Mouse (Mus musculus): Measurements from ENCODE around the gene Slc6a13. TPM values are rescaled to one million over a fixed set of nuclear protein-coding genes. Genes with fewer than 3 reads are reported as not detected.

The Slc6a13 gene
- 33.3 and 35.1 TPM in 2 replicates for polyA plus RNA-seq (2015; fragmentation: Nextera tagmentation; extraction: Ambion mirVana)

- Histone ChIP-seq H3K4me3 (ENCODE audit: low read length) (peak within 1 kb of the TSS; percentile 37), H3K9ac (replicated peaks; ENCODE audit: low read length) (peak within 1 kb of the TSS; percentile 20), H3K4me1 (ENCODE audit: insufficient read depth, low read length) (peaks cover 25% of the 10 kb centered on the region), H3K27me3 (ENCODE audit: insufficient read depth, low read length) (no peaks in the 10 kb centered on the region), H3K9me3 (ENCODE audit: low read length) (no peaks in the 10 kb centered on the region), H3K36me3 (ENCODE audit: insufficient read depth, low read length) (no peaks in the 10 kb centered on the region), H3K4me2 (replicated peaks; ENCODE audit: low read depth, low read length) (peak within 1 kb of the TSS; percentile 52), H3K27ac (ENCODE audit: low read length) (peak within 1 kb of the TSS; percentile 83)
- ATAC-seq (ENCODE audit: low FRiP score, low TSS enrichment) = peak; percentile 92
- WGBS = 1% methylated on average over 11 of the region's 11 CpGs
Observed at GRCm38 (mm10) chr6:121299954-121300353, at the start of gene Slc6a13. Gene Slc6a13, plus strand, starts transcription at chr6:121300227.

GRCm38 (mm10) chr6:121250406-121250805 lies 49.6 kb upstream of the Slc6a13 start:
- ATAC-seq (ENCODE audit: low FRiP score, low TSS enrichment) = no peak
- WGBS = 46% methylated on average over 1 of the region's 1 CpGs
- no peaks in the 10 kb centered on the region for H3K27me3 ChIP-seq (ENCODE audit: insufficient read depth, low read length)
- no peak overlapping the region for H3K27ac ChIP-seq (ENCODE audit: low read length)
- no peaks in the 10 kb centered on the region for H3K4me1 ChIP-seq (ENCODE audit: insufficient read depth, low read length)
- H3K4me2 ChIP-seq (replicated peaks; ENCODE audit: low read depth, low read length) = no peak overlapping the region
- no peak overlapping the region for H3K4me3 ChIP-seq (ENCODE audit: low read length)
- H3K36me3 ChIP-seq (ENCODE audit: insufficient read depth, low read length) = no peaks in the 10 kb centered on the region
- no peaks in the 10 kb centered on the region for H3K9me3 ChIP-seq (ENCODE audit: low read length)
- H3K9ac ChIP-seq (replicated peaks; ENCODE audit: low read length) = no peak overlapping the region

- ATAC-seq (ENCODE audit: low FRiP score, low TSS enrichment) = no peak
- Histone ChIP-seq H3K4me3 (ENCODE audit: low read length) (no peak overlapping the region), H3K9ac (replicated peaks; ENCODE audit: low read length) (no peak overlapping the region), H3K27me3 (ENCODE audit: insufficient read depth, low read length) (no peaks in the 10 kb centered on the region), H3K4me2 (replicated peaks; ENCODE audit: low read depth, low read length) (no peak overlapping the region), H3K9me3 (ENCODE audit: low read length) (no peaks in the 10 kb centered on the region), H3K27ac (ENCODE audit: low read length) (no peak overlapping the region), H3K4me1 (ENCODE audit: insufficient read depth, low read length) (no peaks in the 10 kb centered on the region), H3K36me3 (ENCODE audit: insufficient read depth, low read length) (no peaks in the 10 kb centered on the region)
- WGBS = 70% methylated on average over 5 of the region's 5 CpGs
Observed at GRCm38 (mm10) chr6:121251256-121251655, 48.8 kb upstream of the Slc6a13 start.

- no peaks in the 10 kb centered on the region for H3K36me3 ChIP-seq (ENCODE audit: insufficient read depth, low read length)
- peaks cover 4% of the 10 kb centered on the region for H3K9me3 ChIP-seq (ENCODE audit: low read length)
- no peaks in the 10 kb centered on the region for H3K4me1 ChIP-seq (ENCODE audit: insufficient read depth, low read length)
- WGBS = 32% methylated on average over 9 of the region's 9 CpGs
- H3K27ac ChIP-seq (ENCODE audit: low read length) = no peak overlapping the region
- H3K4me3 ChIP-seq (ENCODE audit: low read length) = no peak overlapping the region
- no peaks in the 10 kb centered on the region for H3K27me3 ChIP-seq (ENCODE audit: insufficient read depth, low read length)
- H3K9ac ChIP-seq (replicated peaks; ENCODE audit: low read length) = no peak overlapping the region
- H3K4me2 ChIP-seq (replicated peaks; ENCODE audit: low read depth, low read length) = no peak overlapping the region
- ATAC-seq (ENCODE audit: low FRiP score, low TSS enrichment) = no peak
Observed at GRCm38 (mm10) chr6:121260548-121260947, 39.5 kb upstream of the Slc6a13 start.

GRCm38 (mm10) chr6:121261233-121261632 lies 38.8 kb upstream of the Slc6a13 start:
- Histone ChIP-seq H3K36me3 (ENCODE audit: insufficient read depth, low read length) (no peaks in the 10 kb centered on the region), H3K27me3 (ENCODE audit: insufficient read depth, low read length) (no peaks in the 10 kb centered on the region), H3K27ac (ENCODE audit: low read length) (no peak overlapping the region), H3K9ac (replicated peaks; ENCODE audit: low read length) (no peak overlapping the region), H3K4me1 (ENCODE audit: insufficient read depth, low read length) (no peaks in the 10 kb centered on the region), H3K4me2 (replicated peaks; ENCODE audit: low read depth, low read length) (no peak overlapping the region), H3K4me3 (ENCODE audit: low read length) (no peak overlapping the region), H3K9me3 (ENCODE audit: low read length) (peaks cover 4% of the 10 kb centered on the region)
- no peak for ATAC-seq (ENCODE audit: low FRiP score, low TSS enrichment)
- WGBS = 71% methylated on average over 8 of the region's 8 CpGs

GRCm38 (mm10) chr6:121262004-121262403 lies 38.0 kb upstream of the Slc6a13 start:
- no peak overlapping the region for H3K9ac ChIP-seq (replicated peaks; ENCODE audit: low read length)
- no peak for ATAC-seq (ENCODE audit: low FRiP score, low TSS enrichment)
- 90% methylated on average over 10 of the region's 10 CpGs for WGBS
- H3K27me3 ChIP-seq (ENCODE audit: insufficient read depth, low read length) = no peaks in the 10 kb centered on the region
- peaks cover 4% of the 10 kb centered on the region for H3K9me3 ChIP-seq (ENCODE audit: low read length)
- no peaks in the 10 kb centered on the region for H3K4me1 ChIP-seq (ENCODE audit: insufficient read depth, low read length)
- no peaks in the 10 kb centered on the region for H3K36me3 ChIP-seq (ENCODE audit: insufficient read depth, low read length)
- no peak overlapping the region for H3K4me2 ChIP-seq (replicated peaks; ENCODE audit: low read depth, low read length)
- no peak overlapping the region for H3K4me3 ChIP-seq (ENCODE audit: low read length)
- no peak overlapping the region for H3K27ac ChIP-seq (ENCODE audit: low read length)

- H3K9me3 ChIP-seq (ENCODE audit: low read length) = peaks cover 3% of the 10 kb centered on the region
- no peaks in the 10 kb centered on the region for H3K36me3 ChIP-seq (ENCODE audit: insufficient read depth, low read length)
- no peak overlapping the region for H3K9ac ChIP-seq (replicated peaks; ENCODE audit: low read length)
- 92% methylated on average over 11 of the region's 11 CpGs for WGBS
- H3K4me1 ChIP-seq (ENCODE audit: insufficient read depth, low read length) = no peaks in the 10 kb centered on the region
- H3K27me3 ChIP-seq (ENCODE audit: insufficient read depth, low read length) = no peaks in the 10 kb centered on the region
- no peak overlapping the region for H3K4me3 ChIP-seq (ENCODE audit: low read length)
- H3K4me2 ChIP-seq (replicated peaks; ENCODE audit: low read depth, low read length) = no peak overlapping the region
- ATAC-seq (ENCODE audit: low FRiP score, low TSS enrichment) = no peak
- no peak overlapping the region for H3K27ac ChIP-seq (ENCODE audit: low read length)
Observed at GRCm38 (mm10) chr6:121262496-121262895, 37.5 kb upstream of the Slc6a13 start.

GRCm38 (mm10) chr6:121270156-121270555 lies 29.9 kb upstream of the Slc6a13 start:
- WGBS = 81% methylated on average over 6 of the region's 6 CpGs
- H3K4me3 ChIP-seq (ENCODE audit: low read length) = no peak overlapping the region
- no peaks in the 10 kb centered on the region for H3K4me1 ChIP-seq (ENCODE audit: insufficient read depth, low read length)
- no peak for ATAC-seq (ENCODE audit: low FRiP score, low TSS enrichment)
- no peak overlapping the region for H3K4me2 ChIP-seq (replicated peaks; ENCODE audit: low read depth, low read length)
- no peaks in the 10 kb centered on the region for H3K27me3 ChIP-seq (ENCODE audit: insufficient read depth, low read length)
- H3K36me3 ChIP-seq (ENCODE audit: insufficient read depth, low read length) = no peaks in the 10 kb centered on the region
- H3K9me3 ChIP-seq (ENCODE audit: low read length) = no peaks in the 10 kb centered on the region; the same call in 1 of the 2 replicates
- no peak overlapping the region for H3K9ac ChIP-seq (replicated peaks; ENCODE audit: low read length)
- H3K27ac ChIP-seq (ENCODE audit: low read length) = no peak overlapping the region

GRCm38 (mm10) chr6:121271707-121272074 lies 28.3 kb upstream of the Slc6a13 start:
- H3K36me3 ChIP-seq (ENCODE audit: insufficient read depth, low read length) = no peaks in the 10 kb centered on the region
- no peaks in the 10 kb centered on the region; the same call in 1 of the 2 replicates for H3K9me3 ChIP-seq (ENCODE audit: low read length)
- no peak overlapping the region for H3K27ac ChIP-seq (ENCODE audit: low read length)
- no peak overlapping the region for H3K9ac ChIP-seq (replicated peaks; ENCODE audit: low read length)
- H3K4me1 ChIP-seq (ENCODE audit: insufficient read depth, low read length) = no peaks in the 10 kb centered on the region
- no peaks in the 10 kb centered on the region for H3K27me3 ChIP-seq (ENCODE audit: insufficient read depth, low read length)
- peak; percentile 50 for ATAC-seq (ENCODE audit: low FRiP score, low TSS enrichment)
- WGBS = 14% methylated on average over 4 of the region's 4 CpGs
- H3K4me2 ChIP-seq (replicated peaks; ENCODE audit: low read depth, low read length) = no peak overlapping the region
- H3K4me3 ChIP-seq (ENCODE audit: low read length) = peak overlapping the region; percentile 57; the same call in 1 of the 2 replicates

GRCm38 (mm10) chr6:121272075-121272800 lies 27.8 kb upstream of the Slc6a13 start:
- no peaks in the 10 kb centered on the region for H3K27me3 ChIP-seq (ENCODE audit: insufficient read depth, low read length)
- H3K27ac ChIP-seq (ENCODE audit: low read length) = peak overlapping the region; percentile 82
- peak overlapping the region; percentile 56 for H3K9ac ChIP-seq (replicated peaks; ENCODE audit: low read length)
- H3K4me3 ChIP-seq (ENCODE audit: low read length) = peak overlapping the region; percentile 57
- H3K4me1 ChIP-seq (ENCODE audit: insufficient read depth, low read length) = no peaks in the 10 kb centered on the region
- peak overlapping the region; percentile 75 for H3K4me2 ChIP-seq (replicated peaks; ENCODE audit: low read depth, low read length)
- 6% methylated on average over 17 of the region's 17 CpGs for WGBS
- no peaks in the 10 kb centered on the region for H3K36me3 ChIP-seq (ENCODE audit: insufficient read depth, low read length)
- no peaks in the 10 kb centered on the region; the same call in 1 of the 2 replicates for H3K9me3 ChIP-seq (ENCODE audit: low read length)
- peak; percentile 94 for ATAC-seq (ENCODE audit: low FRiP score, low TSS enrichment)

Measured in kidney, embryonic 16.5 days (tissue).